Mouse (Mus musculus) megakaryocyte, embryonic 14.5 days (primary cell): ENCODE data around the gene Ly6g5b.

ENCODE experiments used
- FLI1 ChIP-seq: IDR thresholded peaks from 2 replicates; pipeline ENCODE4 v1.6.1; 2012; ENCODE audit warnings: low read length, inconsistent platforms, mixed read lengths
- GATA1 ChIP-seq: IDR thresholded peaks from 3 replicates; pipeline ENCODE4 v1.6.1; 2012; ENCODE audit warnings: mixed read lengths, low read length, inconsistent platforms, borderline replicate concordance

DNA sequence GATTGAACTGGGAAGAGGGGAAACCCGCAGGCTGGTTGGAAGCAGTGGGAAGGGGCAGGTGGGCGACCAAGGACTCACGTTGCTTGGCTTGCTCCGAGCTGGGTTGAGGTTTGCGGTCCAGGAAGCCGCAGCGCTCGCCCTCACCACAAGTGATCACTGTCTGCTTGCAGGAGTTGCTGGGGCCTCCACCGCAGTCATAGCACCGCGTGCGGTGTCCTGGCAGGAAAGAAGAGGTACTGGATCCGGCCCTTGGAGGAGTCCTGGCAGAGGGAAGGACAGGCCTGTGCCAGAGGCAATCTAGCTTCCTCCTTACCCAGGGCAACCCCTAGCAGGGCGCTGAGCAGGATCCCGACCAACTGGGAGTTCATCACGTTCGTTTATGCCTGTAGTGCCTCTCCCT lies 41.1 kb downstream of the Ly6g5b start:
- TF ChIP-seq GATA1: no peak
- TF ChIP-seq FLI1: no peak
